Mouse (Mus musculus): Measurements from ENCODE around the gene Mat2a. TPM values are rescaled to one million over a fixed set of nuclear protein-coding genes. Genes with fewer than 3 reads are reported as not detected.

Mat2a gene
- polyA plus RNA-seq (2014; fragmentation: Illumina TruSeq; extraction: RNeasy Lipid Tissue Mini Kit (QIAGEN cat#74804); ENCODE audit: low read depth, low replicate concordance): 635 TPM

GRCm38 (mm10) chr6:72439355-72440185, at the start of gene Mat2a:
TSS of gene Mat2a (minus strand) at chr6:72439558.

GRCm38 (mm10) chr6:72414076-72414756, 25.1 kb downstream of the Mat2a start, which contains the start of gene Ggcx:
TSS of gene Ggcx (plus strand) at chr6:72414308.

GRCm38 (mm10) chr6:72389941-72390771, 49.2 kb downstream of the Mat2a start, which contains the start of gene Vamp8:
TSS of gene Vamp8 (minus strand) at chr6:72390703.

Other genes with a start within 250 kb of the Mat2a start
- not detected for gene Atoh8, start 204.0 kb downstream of the Mat2a start, polyA plus RNA-seq (2014; fragmentation: Illumina TruSeq; extraction: RNeasy Lipid Tissue Mini Kit (QIAGEN cat#74804); ENCODE audit: low read depth, low replicate concordance)
- gene Sftpb, start 134.9 kb downstream of the Mat2a start, polyA plus RNA-seq (2014; fragmentation: Illumina TruSeq; extraction: RNeasy Lipid Tissue Mini Kit (QIAGEN cat#74804); ENCODE audit: low read depth, low replicate concordance): not detected
- gene Usp39, start 94.4 kb downstream of the Mat2a start, polyA plus RNA-seq (2014; fragmentation: Illumina TruSeq; extraction: RNeasy Lipid Tissue Mini Kit (QIAGEN cat#74804); ENCODE audit: low read depth, low replicate concordance): 60.0 TPM
- 34.3 TPM for gene 0610030E20Rik, start 92.2 kb downstream of the Mat2a start, polyA plus RNA-seq (2014; fragmentation: Illumina TruSeq; extraction: RNeasy Lipid Tissue Mini Kit (QIAGEN cat#74804); ENCODE audit: low read depth, low replicate concordance)
- 1.2 TPM for gene Tmem150a, start 84.1 kb downstream of the Mat2a start, polyA plus RNA-seq (2014; fragmentation: Illumina TruSeq; extraction: RNeasy Lipid Tissue Mini Kit (QIAGEN cat#74804); ENCODE audit: low read depth, low replicate concordance)
- gene Rnf181, start 72.6 kb downstream of the Mat2a start, polyA plus RNA-seq (2014; fragmentation: Illumina TruSeq; extraction: RNeasy Lipid Tissue Mini Kit (QIAGEN cat#74804); ENCODE audit: low read depth, low replicate concordance): 632 TPM
- gene Vamp5, start 59.1 kb downstream of the Mat2a start, polyA plus RNA-seq (2014; fragmentation: Illumina TruSeq; extraction: RNeasy Lipid Tissue Mini Kit (QIAGEN cat#74804); ENCODE audit: low read depth, low replicate concordance): 0.99 TPM
- gene Vamp8, start 48.9 kb downstream of the Mat2a start, polyA plus RNA-seq (2014; fragmentation: Illumina TruSeq; extraction: RNeasy Lipid Tissue Mini Kit (QIAGEN cat#74804); ENCODE audit: low read depth, low replicate concordance): 47.5 TPM
- gene Ggcx, start 25.2 kb downstream of the Mat2a start, polyA plus RNA-seq (2014; fragmentation: Illumina TruSeq; extraction: RNeasy Lipid Tissue Mini Kit (QIAGEN cat#74804); ENCODE audit: low read depth, low replicate concordance): 31.0 TPM
- gene Sh2d6, start 82.1 kb upstream of the Mat2a start, polyA plus RNA-seq (2014; fragmentation: Illumina TruSeq; extraction: RNeasy Lipid Tissue Mini Kit (QIAGEN cat#74804); ENCODE audit: low read depth, low replicate concordance): not detected
- gene Capg, start 104.8 kb upstream of the Mat2a start, polyA plus RNA-seq (2014; fragmentation: Illumina TruSeq; extraction: RNeasy Lipid Tissue Mini Kit (QIAGEN cat#74804); ENCODE audit: low read depth, low replicate concordance): 2.0 TPM
- gene Elmod3, start 158.9 kb upstream of the Mat2a start, polyA plus RNA-seq (2014; fragmentation: Illumina TruSeq; extraction: RNeasy Lipid Tissue Mini Kit (QIAGEN cat#74804); ENCODE audit: low read depth, low replicate concordance): 10.3 TPM
- gene Retsat, start 158.9 kb upstream of the Mat2a start, polyA plus RNA-seq (2014; fragmentation: Illumina TruSeq; extraction: RNeasy Lipid Tissue Mini Kit (QIAGEN cat#74804); ENCODE audit: low read depth, low replicate concordance): 30.5 TPM
- 567 TPM for gene Tgoln1, start 177.4 kb upstream of the Mat2a start, polyA plus RNA-seq (2014; fragmentation: Illumina TruSeq; extraction: RNeasy Lipid Tissue Mini Kit (QIAGEN cat#74804); ENCODE audit: low read depth, low replicate concordance)